Mouse (Mus musculus) limb, embryonic 14.5 days (tissue): ENCODE data around the gene Rgs10. TPM values are rescaled to one million over a fixed set of nuclear protein-coding genes. Genes with fewer than 3 reads are reported as not detected.

Experiments
- ATAC-seq: fragments of 200-750 bp; cut with Nextera tagmentation; 2 replicates; pipeline ENCODE4 v1.8.0; 2017; ENCODE audit warnings: low read depth, moderate number of reproducible peaks, moderate TSS enrichment; ENCODE audit not compliant: low FRiP score
- DNase-seq: peaks from one replicate; pipeline ENCODE4 v3.0.0-alpha.2; 2015; ENCODE audit warnings: low spot score
- H3K27ac ChIP-seq: fragments of 300-500 bp; sonication (generic); replicated peaks from 2 replicates; pipeline ENCODE4 v1.5.1; 2014; ENCODE audit warnings: low read depth, mild to moderate bottlenecking, low read length, moderate library complexity, mixed read lengths
- H3K27me3 ChIP-seq: fragments of 300-500 bp; sonication (generic); 2 replicates; pipeline ENCODE4 v1.6.1; 2014; ENCODE audit warnings: low read length, mixed read lengths; ENCODE audit not compliant: control insufficient read depth, insufficient read depth
- H3K36me3 ChIP-seq: fragments of 300-500 bp; sonication (generic); 2 replicates; pipeline ENCODE4 v1.6.1; 2014; ENCODE audit warnings: mild to moderate bottlenecking, low read length, moderate library complexity, mixed read lengths; ENCODE audit not compliant: control insufficient read depth, insufficient read depth
- H3K4me1 ChIP-seq: fragments of 300-500 bp; sonication (generic); 2 replicates; pipeline ENCODE4 v1.6.1; 2014; ENCODE audit warnings: antibody characterized with exemption, low read length, mixed read lengths; ENCODE audit not compliant: control insufficient read depth, insufficient read depth
- H3K4me2 ChIP-seq: fragments of 300-500 bp; sonication (generic); replicated peaks from 2 replicates; pipeline ENCODE4 v1.6.1; 2014; ENCODE audit warnings: low read depth, mild to moderate bottlenecking, low read length, moderate library complexity; ENCODE audit not compliant: severe bottlenecking
- H3K4me3 ChIP-seq: fragments of 300-500 bp; sonication (generic); replicated peaks from 2 replicates; pipeline ENCODE4 v1.5.1; 2014; ENCODE audit warnings: low read length
- H3K9ac ChIP-seq: fragments of 300-500 bp; sonication (generic); 2 replicates; pipeline ENCODE4 v1.6.1; 2014; ENCODE audit warnings: mild to moderate bottlenecking, low read depth, low read length, moderate library complexity; ENCODE audit not compliant: severe bottlenecking
- H3K9me3 ChIP-seq: fragments of 300-500 bp; sonication (generic); 2 replicates; pipeline ENCODE4 v1.6.1; 2016; ENCODE audit warnings: low read length; ENCODE audit not compliant: control insufficient read depth
- POLR2A ChIP-seq: fragments of 200-500 bp; IDR thresholded peaks from 2 replicates; pipeline ENCODE4 v1.8.0; 2012; ENCODE audit warnings: inconsistent platforms, mild to moderate bottlenecking, moderate library complexity, borderline replicate concordance; ENCODE audit not compliant: insufficient read depth, insufficient read length; ENCODE audit errors: extremely low read depth
- WGBS: fragments of 180-500 bp; shearing (Covaris S2); extraction: QIAGEN DNeasy Blood & Tissue Kit; methylation state at CpG from one replicate; pipeline ENCODE4 v1.1.7; 2014; 5-methylcytosine and 5-hydroxymethylcytosine counted together
- polyA plus RNA-seq, 2 experiments: library from polyadenylated mRNA; depleted of rRNA in 1 of 2; stranded (reverse) in 1 of 2; unstranded in 1 of 2; fragments of >200 nt; fragmentation: Nextera tagmentation in 1 of 2; extraction: Ambion mirVana in 1 of 2; gene quantifications; 2 replicates each; pipeline versions ENCODE4 v1.2.1 to v1.2.3; 2012 to 2014

Rgs10 gene
- polyA plus RNA-seq, 2 experiments: 13.6 to 17.7 TPM

DNA sequence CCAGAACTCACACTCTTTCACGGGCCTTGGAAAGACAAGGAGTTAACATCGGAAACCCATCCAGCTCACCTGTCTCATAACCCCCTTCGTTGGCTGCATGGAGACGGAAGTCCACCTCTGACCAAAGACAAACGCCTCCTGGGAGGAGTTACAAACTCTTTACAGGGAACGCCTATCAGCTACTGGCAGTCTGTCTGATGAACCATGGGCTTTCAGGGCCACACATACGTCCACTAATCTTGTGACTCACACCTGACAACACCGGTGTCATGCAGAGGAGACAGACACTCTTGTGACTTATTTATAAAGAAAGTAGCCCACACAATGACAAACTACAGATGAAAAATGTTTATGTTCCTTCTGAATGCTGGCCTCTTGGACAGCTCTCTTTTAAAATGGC lies 16.0 kb downstream of the Rgs10 start:
- Histone ChIP-seq H3K4me1 (no peaks in the 10 kb centered on the region), H3K27ac (no peak overlapping the region), H3K9ac (no peak overlapping the region), H3K9me3 (no peaks in the 10 kb centered on the region), H3K36me3 (no peaks in the 10 kb centered on the region), H3K4me3 (no peak overlapping the region), H3K27me3 (no peaks in the 10 kb centered on the region), H3K4me2 (no peak overlapping the region)
- ATAC-seq (no peak), DNase-seq (no peak)
- WGBS: 91% methylated on average over 8 of the region's 8 CpGs
- no peak for TF ChIP-seq POLR2A

DNA sequence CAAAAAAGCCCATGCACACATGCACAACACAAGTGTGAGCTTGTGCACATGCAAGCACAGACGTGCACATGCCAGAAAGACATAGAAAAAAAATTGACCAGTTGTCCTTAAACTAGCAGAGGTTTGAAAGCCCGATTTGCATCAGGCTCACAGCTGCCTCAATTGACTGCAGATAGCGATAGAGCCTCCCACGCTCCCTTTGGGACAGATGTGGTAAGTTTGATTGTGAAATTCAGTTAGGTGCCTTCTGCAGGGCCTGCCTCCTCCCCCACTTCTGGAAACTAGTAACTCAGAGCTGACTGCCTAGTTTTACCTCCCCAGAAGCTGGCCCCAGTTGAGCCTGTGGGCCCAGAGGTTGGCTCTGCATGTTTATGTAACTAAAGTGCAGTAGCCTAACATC lies 19.9 kb downstream of the Rgs10 start:
- Histone ChIP-seq H3K4me1 (no peaks in the 10 kb centered on the region), H3K4me3 (no peak overlapping the region), H3K36me3 (no peaks in the 10 kb centered on the region), H3K9me3 (no peaks in the 10 kb centered on the region), H3K27ac (no peak overlapping the region), H3K27me3 (no peaks in the 10 kb centered on the region), H3K9ac (no peak overlapping the region), H3K4me2 (no peak overlapping the region)
- no peak for TF ChIP-seq POLR2A
- ATAC-seq: no peak
- no peak for DNase-seq
- 85% methylated on average over 4 of the region's 4 CpGs for WGBS

DNA sequence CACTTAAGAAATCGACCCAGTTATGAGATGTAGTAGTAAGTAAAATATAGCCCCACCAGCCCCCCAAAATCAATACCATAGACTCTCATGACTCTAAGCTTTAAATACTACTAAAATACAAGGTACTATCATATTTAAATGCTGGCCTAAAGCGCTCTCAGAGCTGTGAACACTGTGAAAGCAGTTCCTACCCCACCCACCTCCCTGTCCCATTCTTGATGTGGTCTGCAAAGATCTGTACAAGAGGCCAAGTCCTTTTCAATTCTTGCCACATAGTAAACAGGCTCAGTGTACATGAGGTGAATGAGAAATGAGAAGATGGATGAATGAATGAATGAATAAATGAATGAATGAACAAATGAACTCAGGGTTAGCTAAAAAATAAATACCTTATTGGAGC lies 21.5 kb downstream of the Rgs10 start:
- no peak for ATAC-seq

DNA sequence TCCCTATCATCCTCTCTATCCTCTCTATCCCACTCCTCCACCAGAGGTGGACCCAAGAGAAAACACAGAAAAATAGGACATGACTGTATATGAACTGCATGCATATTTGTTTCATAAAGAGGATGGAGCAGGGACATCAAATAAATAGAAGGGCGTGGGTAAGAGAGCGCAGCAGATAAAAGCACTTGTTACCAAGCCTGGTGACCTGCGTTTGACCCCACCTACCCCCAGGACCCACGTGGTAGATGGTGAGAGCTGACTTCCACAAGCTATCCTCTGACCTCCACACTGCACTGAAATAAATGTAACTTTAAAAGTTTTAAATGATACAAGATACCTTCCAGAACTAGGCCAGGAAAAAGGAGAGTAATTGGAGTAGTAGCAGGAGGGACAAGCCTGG lies 24.8 kb downstream of the Rgs10 start:
- H3K9me3 ChIP-seq: no peaks in the 10 kb centered on the region
- H3K27ac ChIP-seq: no peak overlapping the region
- H3K36me3 ChIP-seq: no peaks in the 10 kb centered on the region
- no peak overlapping the region for H3K4me2 ChIP-seq
- H3K4me3 ChIP-seq: no peak overlapping the region
- no peak for ATAC-seq
- no peak for DNase-seq
- H3K4me1 ChIP-seq: peaks cover 27% of the 10 kb centered on the region
- no peaks in the 10 kb centered on the region for H3K27me3 ChIP-seq
- whole genome bisulfite sequencing: 58% methylated on average over 4 of the region's 4 CpGs
- H3K9ac ChIP-seq: no peak overlapping the region
- TF ChIP-seq POLR2A: no peak

More for the DNA sequence above, 21.5 kb downstream of the Rgs10 start:
- WGBS: 66% methylated on average over 2 of the region's 2 CpGs
- Histone ChIP-seq H3K4me3 (no peak overlapping the region), H3K27ac (no peak overlapping the region), H3K9me3 (no peaks in the 10 kb centered on the region), H3K4me2 (no peak overlapping the region), H3K9ac (no peak overlapping the region), H3K4me1 (peaks cover 8% of the 10 kb centered on the region), H3K36me3 (no peaks in the 10 kb centered on the region), H3K27me3 (no peaks in the 10 kb centered on the region)
- TF ChIP-seq POLR2A: no peak
- no peak for DNase-seq

DNA sequence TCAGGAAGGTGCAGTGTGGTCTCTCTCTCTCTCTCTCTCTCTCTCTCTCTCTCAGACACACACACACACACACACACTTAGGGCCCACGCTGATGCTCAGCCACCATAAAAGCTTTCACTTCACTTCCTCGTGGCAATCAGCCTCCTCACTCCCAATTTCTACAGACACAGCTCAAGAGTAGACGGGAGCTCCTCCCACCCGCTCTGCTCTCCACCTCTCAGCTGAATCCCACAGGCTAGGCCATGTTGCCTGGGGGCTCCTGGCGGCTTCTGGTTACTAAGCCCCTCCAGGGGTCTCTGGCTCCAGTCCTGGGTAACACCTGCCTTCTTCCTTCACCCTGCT lies 25.6 kb downstream of the Rgs10 start:
- DNase-seq: no peak
- Histone ChIP-seq H3K36me3 (no peaks in the 10 kb centered on the region), H3K4me1 (peaks cover 30% of the 10 kb centered on the region), H3K9me3 (no peaks in the 10 kb centered on the region), H3K27ac (0 out of 2 replicates have a peak overlapping the region, but pooled peaks have one; percentile 1), H3K9ac (no peak overlapping the region), H3K4me3 (no peak overlapping the region), H3K4me2 (no peak overlapping the region), H3K27me3 (no peaks in the 10 kb centered on the region)
- no peak for ATAC-seq
- 25% methylated on average over 5 of the region's 5 CpGs for WGBS
- no peak for TF ChIP-seq POLR2A
